Mouse (Mus musculus) ES-Bruce4 (cell line): ENCODE results near the gene Fam83g.

Experiments
- CTCF ChIP-seq: IDR thresholded peaks from one replicate; pipeline ENCODE4 v1.8.1; 2011; ENCODE audit warnings: low read depth, low read length
- EP300 ChIP-seq: IDR thresholded peaks from 2 replicates; pipeline ENCODE4 v1.6.1; 2011; ENCODE audit warnings: low read depth, low read length; ENCODE audit not compliant: insufficient read depth
- POLR2A ChIP-seq: IDR thresholded peaks from one replicate; pipeline ENCODE4 v1.8.1; 2011; ENCODE audit warnings: low read length; ENCODE audit not compliant: insufficient read depth

DNA sequence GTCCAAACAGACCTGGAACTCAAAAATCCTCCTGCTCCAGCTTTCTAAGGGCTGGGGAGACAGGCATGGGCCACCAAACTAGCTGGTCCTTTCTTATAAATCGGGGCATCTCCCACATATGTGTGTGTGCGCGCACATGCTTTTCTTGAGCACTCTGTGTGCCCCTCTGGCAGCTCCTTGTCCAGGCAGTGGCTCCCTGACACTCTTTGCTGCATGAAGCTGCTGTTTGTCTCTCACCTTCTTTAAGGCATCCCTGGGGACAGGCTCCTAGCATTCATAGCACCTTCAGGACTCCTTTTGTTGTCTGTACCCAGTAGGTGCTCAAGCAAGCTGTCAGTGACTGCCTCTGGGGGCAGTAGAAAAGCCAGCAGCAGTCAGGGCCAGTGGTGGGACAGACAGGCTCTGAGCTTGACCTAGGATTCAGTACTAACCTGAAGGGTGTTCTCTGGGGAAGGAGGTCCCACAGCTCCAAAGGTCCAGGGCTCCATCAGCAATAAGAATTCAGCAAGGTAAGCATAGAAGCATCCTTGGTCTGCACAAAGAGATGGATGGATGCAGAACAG lies 25.4 kb upstream of the Fam83g start:
- TF ChIP-seq CTCF (no peak), POLR2A (no peak), EP300 (no peak)
